Comparison of ENCODE assay signal across 25 mouse cellular contexts in the genomic region with DNA sequence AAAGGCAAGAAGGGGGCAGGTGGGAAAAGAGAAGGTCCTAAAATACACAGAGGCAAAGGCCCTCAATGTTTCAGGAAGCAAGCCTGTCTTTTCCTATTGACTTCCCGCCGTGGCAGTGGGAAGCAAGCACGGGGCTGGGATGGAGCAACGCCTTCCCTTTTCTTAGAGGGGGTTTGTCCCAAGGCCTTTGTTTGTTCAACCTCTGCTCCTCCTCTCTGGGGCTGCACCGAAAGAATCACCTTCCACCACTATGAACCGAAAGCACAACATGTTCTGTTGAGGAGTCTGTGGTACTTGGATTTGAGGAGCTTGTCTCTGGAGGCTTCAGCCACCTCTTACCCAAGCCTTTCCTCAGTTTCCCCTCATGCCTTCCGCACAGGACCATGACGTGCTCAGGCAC.
DNase-seq lines count a peak whose midpoint lies in the region; ATAC-seq and TF ChIP-seq lines count a peak whose summit lies in the region.
"Had no signal": no experiment of that assay in that cellular context is flagged by ENCODE, and none has a peak within 500 bp of the region (broad histone marks: within the 10 kb centered on the region; RNA-seq: fewer than 3 reads in every experiment).

No protein-coding gene starts in this region.

- intact Hi-C loops in heart, adult 2 months (cut with DNase I) = no loop called here

- no peaks in the 10 kb centered on the region for H3K27me3 ChIP-seq in heart, embryonic 16.5 days (ENCODE audit: control insufficient read depth, insufficient read depth, low read length)
- H3K27me3 ChIP-seq in heart, adult 2 months (ENCODE audit: control insufficient read depth, insufficient read depth, low read length) = no peaks in the 10 kb centered on the region
- no peaks in the 10 kb centered on the region for H3K27me3 ChIP-seq in lung, embryonic 14.5 days (ENCODE audit: insufficient read depth, low read length)
- no peaks in the 10 kb centered on the region for H3K27me3 ChIP-seq in stomach, embryonic 14.5 days (ENCODE audit: control insufficient read depth, insufficient read depth, low read length)
- H3K27me3 ChIP-seq: CH12.LX; embryonic facial prominence, embryonic 15.5 days; intestine, embryonic 15.5 days; liver, embryonic 13.5 days; megakaryocyte, embryonic 14.5 days; midbrain, embryonic 13.5 days; Patski had no signal

- H3K27ac ChIP-seq in heart, embryonic 16.5 days (ENCODE audit: low read length) = 0 out of 2 replicates have a peak overlapping the region, but pooled peaks have one; percentile 4
- no peak overlapping the region; the same call in 1 of the 2 replicates for H3K27ac ChIP-seq in heart, adult 2 months
- no peak overlapping the region for H3K27ac ChIP-seq in lung, embryonic 14.5 days (ENCODE audit: low read depth)
- H3K27ac ChIP-seq in stomach, embryonic 14.5 days (ENCODE audit: low read length) = peak overlapping the region; percentile 30; the same call in 1 of the 2 replicates
- H3K27ac ChIP-seq: embryonic facial prominence, embryonic 15.5 days; hindbrain, embryonic 10.5 days; intestine, embryonic 15.5 days; liver, embryonic 13.5 days; midbrain, embryonic 13.5 days had no signal

- H3K4me3 ChIP-seq in heart, embryonic 16.5 days (ENCODE audit: low read length) = no peak overlapping the region
- H3K4me3 ChIP-seq in heart, adult 2 months = no peak overlapping the region
- H3K4me3 ChIP-seq in lung, embryonic 14.5 days (ENCODE audit: low read depth, low read length) = no peak overlapping the region
- no peak overlapping the region for H3K4me3 ChIP-seq in stomach, embryonic 14.5 days (ENCODE audit: low read depth, low read length)
- H3K4me3 ChIP-seq: embryonic facial prominence, embryonic 15.5 days; hindbrain, embryonic 10.5 days; intestine, embryonic 15.5 days; liver, embryonic 13.5 days; megakaryocyte, embryonic 14.5 days; midbrain, embryonic 13.5 days had no signal

- H3K9ac ChIP-seq in heart, embryonic 16.5 days (ENCODE audit: low read length) = no peak overlapping the region
- H3K9ac ChIP-seq in heart, adult 2 months (ENCODE audit: low read depth, low read length) = no peak overlapping the region
- H3K9ac ChIP-seq in lung, embryonic 14.5 days = no peak overlapping the region
- no peak overlapping the region for H3K9ac ChIP-seq in stomach, embryonic 14.5 days (replicated peaks; ENCODE audit: low read depth, low read length)
- H3K9ac ChIP-seq: embryonic facial prominence, embryonic 15.5 days; intestine, embryonic 15.5 days; liver, embryonic 13.5 days; midbrain, embryonic 13.5 days had no signal

- no peak for ATAC-seq in heart, embryonic 16.5 days (replicated peaks; ENCODE audit: extremely low read depth, insufficient read depth, low FRiP score)
- no peak for ATAC-seq in lung, embryonic 14.5 days (ENCODE audit: insufficient read depth)
- ATAC-seq in stomach, embryonic 14.5 days (ENCODE audit: insufficient number of reproducible peaks, insufficient read depth, low FRiP score, low read depth) = peak; percentile 35; the same call in 1 of the 2 replicates
- ATAC-seq in megakaryocyte, adult 5-6 weeks (ENCODE audit: poor library complexity, severe bottlenecking) = no peak
- ATAC-seq: forebrain, embryonic 14.5 days; hindbrain, embryonic 16.5 days; intestine, embryonic 15.5 days; midbrain, embryonic 13.5 days; Patski had no signal

- TF ChIP-seq POLR2A in heart, adult 2 months (IDR thresholded peaks at IDR 0.05; ENCODE audit: insufficient read depth, low read depth, low read length) = no peak

- WGBS in heart, embryonic 16.5 days = 71% methylated on average over 8 of the region's 8 CpGs
- WGBS in heart, adult 2 months = 70% methylated on average over 8 of the region's 8 CpGs
- 52% methylated on average over 8 of the region's 8 CpGs for WGBS in lung, embryonic 14.5 days
- 61% methylated on average over 8 of the region's 8 CpGs for WGBS in stomach, embryonic 14.5 days

- no peak for TF ChIP-seq CTCF in heart, adult 2 months (IDR thresholded peaks at IDR 0.05)
- TF ChIP-seq CTCF in lung, embryonic 14.5 days (IDR thresholded peaks at IDR 0.05; ENCODE audit: low read depth) = no peak

- no peaks in the 10 kb centered on the region for H3K79me2 ChIP-seq in heart, adult 2 months (replicated peaks; ENCODE audit: control insufficient read depth, insufficient read depth, low read length)

- H3K4me1 ChIP-seq in heart, embryonic 16.5 days (ENCODE audit: control insufficient read depth, insufficient read depth, low read length) = peaks cover 21% of the 10 kb centered on the region
- peaks cover 15% of the 10 kb centered on the region for H3K4me1 ChIP-seq in heart, adult 2 months (ENCODE audit: control insufficient read depth, insufficient read depth, low read length)
- 0 out of 2 replicates have a peak, but pooled peaks cover 5% of the 10 kb centered on the region for H3K4me1 ChIP-seq in lung, embryonic 14.5 days (ENCODE audit: insufficient read depth)
- H3K4me1 ChIP-seq in stomach, embryonic 14.5 days (ENCODE audit: control insufficient read depth, insufficient read depth, low read length) = peaks cover 21% of the 10 kb centered on the region
- H3K4me1 ChIP-seq: embryonic facial prominence, embryonic 15.5 days had no signal

- H3K4me2 ChIP-seq in heart, embryonic 16.5 days (ENCODE audit: low read depth, low read length) = no peak overlapping the region
- H3K4me2 ChIP-seq in lung, embryonic 14.5 days = 0 out of 2 replicates have a peak overlapping the region, but pooled peaks have one; percentile 2
- H3K4me2 ChIP-seq in stomach, embryonic 14.5 days (replicated peaks; ENCODE audit: low read depth, low read length) = no peak overlapping the region
- H3K4me2 ChIP-seq: embryonic facial prominence, embryonic 15.5 days; intestine, embryonic 15.5 days; liver, embryonic 13.5 days; midbrain, embryonic 13.5 days had no signal

- DNase-seq in heart, adult 2 months = no peak
- DNase-seq in lung, embryonic 14.5 days = no peak
- DNase-seq in lung, postnatal 10 days = no peak
- DNase-seq in right cerebral cortex, postnatal 36 days (ENCODE audit: low spot score in 2 of 2) = no peak
- DNase-seq: adrenal gland, adult 2 months; B cell, adult 2 months; cerebellum, adult 11 months; cerebellum, adult 9-11 months; gastrocnemius, postnatal 10 days; kidney, adult 8-10 months; kidney, postnatal 10 days; liver, embryonic 13.5 days had no signal

- TF ChIP-seq EP300 in heart, adult 2 months (IDR thresholded peaks at IDR 0.05; ENCODE audit: insufficient read depth, low read depth, low read length) = no peak

- H3K9me3 ChIP-seq in heart, embryonic 16.5 days (replicated peaks; ENCODE audit: control insufficient read depth, low read length) = no peaks in the 10 kb centered on the region
- no peaks in the 10 kb centered on the region for H3K9me3 ChIP-seq in lung, embryonic 14.5 days (ENCODE audit: low read depth, low read length)
- no peaks in the 10 kb centered on the region for H3K9me3 ChIP-seq in stomach, embryonic 14.5 days (ENCODE audit: control insufficient read depth, low read depth, low read length)
- H3K9me3 ChIP-seq: embryonic facial prominence, embryonic 15.5 days; G1E; hindbrain, embryonic 10.5 days; intestine, embryonic 15.5 days; liver, embryonic 13.5 days; megakaryocyte, embryonic 14.5 days; midbrain, embryonic 13.5 days had no signal

- H3K36me3 ChIP-seq in heart, embryonic 16.5 days (ENCODE audit: control insufficient read depth, insufficient read depth) = no peaks in the 10 kb centered on the region
- no peaks in the 10 kb centered on the region; the same call in none of the 2 replicates for H3K36me3 ChIP-seq in heart, adult 2 months (ENCODE audit: control insufficient read depth, insufficient read depth, low read length)
- H3K36me3 ChIP-seq in lung, embryonic 14.5 days (ENCODE audit: insufficient read depth) = no peaks in the 10 kb centered on the region
- no peaks in the 10 kb centered on the region for H3K36me3 ChIP-seq in stomach, embryonic 14.5 days (ENCODE audit: control insufficient read depth, insufficient read depth, low read length)
- H3K36me3 ChIP-seq: embryonic facial prominence, embryonic 15.5 days; hindbrain, embryonic 10.5 days; intestine, embryonic 15.5 days; liver, embryonic 13.5 days; midbrain, embryonic 13.5 days had no signal

Comparison
In these comparisons a context has a peak if more than half of its experiments do, and no peak if none do; other contexts are left out.
1. H3K27ac ChIP-seq: peak in heart, embryonic 16.5 days (single experiment) and stomach, embryonic 14.5 days (single experiment); none in heart, adult 2 months (single experiment) and lung, embryonic 14.5 days (single experiment).